Mouse (Mus musculus) 3T3-L1 (cell line): ENCODE results near the gene Arid3a.
"Not testable (repeated sequence)": the region's sequence is repeated elsewhere in the genome, so short reads cannot be mapped to it uniquely, and the experiment has no call there.

ENCODE experiments used
- DNase-seq: peaks from one replicate; pipeline ENCODE4 v3.0.0-alpha.2; 2015; ENCODE audit warnings: low read depth, low spot score

The Arid3a gene

DNA sequence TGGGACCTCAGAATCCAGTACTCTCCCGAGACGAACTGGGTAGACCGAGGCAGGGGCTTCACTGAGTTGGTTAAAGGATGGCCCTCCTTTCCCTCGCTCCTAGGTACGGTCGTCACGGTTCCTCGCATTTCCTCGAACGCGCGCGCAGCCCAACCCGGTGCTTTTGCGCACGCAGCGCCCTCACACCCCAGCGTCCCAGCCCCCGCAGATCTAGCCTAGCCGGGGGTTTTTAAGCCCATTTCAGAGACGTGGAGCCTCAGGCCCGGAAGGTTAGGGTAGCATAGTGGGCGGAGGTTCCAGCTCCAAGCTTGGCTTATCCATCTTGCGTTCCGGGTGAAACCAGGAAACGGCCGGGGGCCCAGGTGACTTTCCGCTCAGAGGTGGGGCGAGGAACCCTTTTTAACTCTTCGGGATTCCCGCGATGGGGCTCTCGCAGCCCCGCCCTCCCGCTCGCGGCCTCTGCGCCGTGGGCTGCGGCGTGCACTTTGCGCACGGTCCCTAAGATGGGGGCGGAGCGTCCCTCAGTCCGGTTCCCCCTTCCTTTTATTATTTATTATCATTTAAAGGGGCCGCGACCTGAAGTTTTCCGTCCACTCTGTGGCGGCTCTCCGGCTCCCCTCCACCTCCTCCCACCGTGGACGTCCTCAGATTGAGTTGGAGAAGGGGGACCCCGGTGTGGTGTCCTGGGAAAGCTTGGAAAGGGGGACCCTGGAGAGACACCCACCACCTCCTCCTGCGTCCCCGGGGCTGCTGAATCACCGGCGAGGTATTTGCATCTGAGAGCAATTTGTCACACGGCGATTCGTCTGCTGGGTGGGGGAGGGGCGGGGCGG is at the start of gene Arid3a:
TSS of gene Arid3a (plus strand) at position 553 of the 833 bp plus-strand sequence.
- peak; percentile 90 for DNase-seq

DNA sequence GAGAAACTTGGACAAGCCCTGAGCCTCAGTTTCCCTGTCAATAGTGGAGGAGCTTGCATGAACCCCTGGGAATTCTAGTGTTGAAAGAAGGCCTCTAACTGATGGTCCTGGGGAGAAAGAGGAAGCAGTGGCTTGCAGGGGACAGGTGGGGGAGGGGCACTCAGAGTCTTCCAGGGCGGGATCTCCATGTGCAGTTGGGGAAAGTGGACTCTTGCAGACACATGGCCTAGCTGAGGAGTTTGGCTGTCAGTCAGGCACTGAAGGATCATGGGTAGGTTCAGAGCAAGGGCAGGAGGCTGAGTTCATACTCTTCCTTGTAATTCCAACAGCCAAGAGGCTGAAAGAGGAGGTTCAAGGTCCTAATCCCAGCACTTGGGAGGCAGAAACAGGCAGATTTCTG is 49.7 kb upstream of the Arid3a start:
- no peak for DNase-seq

DNA sequence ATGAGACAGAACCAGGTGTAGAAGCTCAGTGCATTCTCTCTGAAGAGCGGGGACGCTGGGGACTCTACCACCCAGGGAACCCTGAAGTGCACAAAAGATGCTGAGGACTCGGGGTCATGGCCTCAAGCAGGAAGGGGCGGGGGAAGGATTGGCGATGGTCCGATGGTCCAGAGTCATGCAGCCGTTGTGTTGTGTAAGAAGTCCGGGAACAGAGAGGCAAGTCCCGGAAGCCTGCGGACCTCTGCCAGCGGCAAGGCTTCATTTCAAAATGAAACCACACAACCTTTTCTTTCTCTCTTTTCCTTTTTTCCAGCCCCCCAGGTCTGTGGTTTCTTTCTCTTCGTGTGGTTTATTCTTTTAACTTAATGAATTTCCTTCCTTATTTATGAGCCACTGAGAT is 49.1 kb upstream of the Arid3a start:
- DNase-seq = no peak

DNA sequence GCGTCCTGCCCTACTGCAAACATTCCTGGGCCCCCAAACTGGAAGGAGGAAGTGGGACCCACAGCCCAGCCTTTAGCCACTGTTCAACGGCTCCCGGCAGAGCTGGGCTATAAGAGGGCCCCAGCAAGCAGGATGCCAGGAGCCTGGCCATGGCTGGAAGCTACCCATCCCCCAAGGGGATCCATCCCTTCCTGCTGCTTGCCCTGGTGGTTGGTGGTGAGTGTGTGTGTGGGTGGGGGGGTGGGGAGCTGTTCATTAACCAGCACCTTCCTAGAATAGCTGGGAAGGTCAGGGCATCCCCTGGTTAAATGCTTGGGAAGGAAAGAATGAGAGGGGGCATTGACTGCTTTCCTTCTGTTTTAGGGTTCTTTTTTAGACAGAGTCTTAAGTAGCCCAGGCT is 47.3 kb upstream of the Arid3a start:
- no peak for DNase-seq

DNA sequence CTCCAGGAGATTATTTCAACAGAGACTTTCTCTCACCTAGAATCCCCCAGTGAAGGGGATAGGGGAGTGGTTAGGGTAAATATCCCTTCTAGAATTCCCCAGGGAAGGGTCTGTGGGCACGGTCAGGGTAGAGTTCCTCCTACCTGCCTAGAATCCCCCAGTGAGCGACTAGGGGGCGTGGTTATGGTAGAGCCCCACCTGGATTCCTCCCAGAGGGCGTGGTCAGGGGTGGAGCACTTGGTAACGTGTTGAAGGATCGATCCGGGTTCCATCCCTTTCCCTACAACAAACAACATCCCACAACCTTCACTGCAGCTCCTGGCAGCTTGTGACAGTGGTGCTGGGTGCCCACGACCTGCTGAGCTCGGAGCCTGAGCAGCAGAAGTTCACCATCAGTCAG is 46.1 kb upstream of the Arid3a start:
- DNase-seq = no peak

DNA sequence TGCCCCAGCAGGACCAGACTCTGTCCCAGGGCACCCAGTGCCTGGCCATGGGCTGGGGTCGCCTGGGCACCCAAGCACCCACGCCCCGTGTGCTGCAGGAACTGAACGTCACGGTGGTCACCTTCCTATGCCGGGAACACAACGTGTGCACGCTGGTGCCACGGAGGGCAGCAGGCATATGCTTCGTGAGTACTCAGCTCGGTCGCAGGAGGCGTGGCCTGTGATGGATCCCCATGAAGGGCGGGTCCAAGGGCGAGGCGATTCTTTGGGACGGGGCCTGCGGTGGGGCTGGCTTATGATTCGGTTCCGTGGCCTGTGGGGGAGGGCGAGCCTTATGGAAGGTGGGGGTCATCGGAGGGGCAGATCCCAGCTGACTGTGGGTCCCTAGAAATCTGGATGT is 44.9 kb upstream of the Arid3a start:
- no peak for DNase-seq

DNA sequence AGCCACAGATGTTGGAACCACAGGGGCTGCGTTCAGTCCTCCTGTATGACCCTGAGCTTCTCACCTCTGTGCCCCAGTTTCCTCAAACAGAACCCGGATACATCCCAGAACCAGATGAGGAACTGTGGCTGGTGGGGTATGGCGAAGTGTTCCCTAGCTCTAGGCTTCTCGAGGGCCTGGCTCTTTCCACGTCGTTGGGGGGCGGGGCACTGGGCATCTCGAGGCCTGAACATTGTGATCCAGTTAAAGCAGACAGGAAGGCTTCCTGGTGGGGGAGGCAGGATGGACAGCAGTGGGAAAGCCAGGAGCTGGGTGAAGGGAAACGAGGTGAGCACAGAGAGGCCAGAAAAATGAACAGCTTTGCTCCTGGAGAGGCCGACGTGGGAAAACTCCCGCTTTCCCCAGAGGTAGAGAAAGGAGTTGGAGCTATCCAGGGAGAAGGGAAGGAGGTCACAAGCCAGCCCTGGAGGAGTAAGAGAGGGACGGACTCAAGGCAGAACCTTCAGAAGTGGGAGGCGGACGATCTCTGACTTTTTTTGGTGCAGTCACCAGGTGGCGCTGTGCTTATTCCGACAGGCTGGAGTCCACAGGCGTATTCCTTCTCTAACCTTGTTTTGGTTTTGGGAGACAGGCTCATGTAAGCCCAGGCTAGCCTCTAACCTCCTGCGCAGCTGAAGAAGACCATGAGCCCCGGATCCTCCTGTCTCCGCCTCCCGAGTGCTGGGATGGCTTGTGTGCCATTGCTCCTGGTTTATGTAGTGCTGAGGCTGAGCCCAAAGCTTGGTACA is 43.4 kb upstream of the Arid3a start:
- DNase-seq = peak; percentile 90

DNA sequence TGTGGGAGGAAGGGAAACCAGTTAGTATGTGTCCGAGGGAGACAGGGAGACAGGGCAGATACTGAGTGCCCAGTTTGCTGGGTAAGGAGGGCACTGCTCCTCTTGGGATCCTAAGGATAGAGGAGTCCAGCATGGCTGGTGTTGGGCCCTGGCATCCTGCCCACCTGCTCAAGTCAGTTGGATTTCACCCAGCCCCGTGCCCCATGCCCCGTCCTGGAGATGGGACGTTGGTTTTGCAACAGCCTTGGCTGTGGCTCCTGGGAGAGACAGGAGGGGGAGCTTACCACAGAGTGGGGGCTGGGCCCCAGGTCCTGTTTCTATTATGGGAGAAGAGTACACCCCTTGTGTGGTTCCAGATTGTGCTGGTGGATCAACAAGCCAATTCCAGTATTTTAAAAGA is 42.4 kb upstream of the Arid3a start:
- peak; percentile 22 for DNase-seq

DNA sequence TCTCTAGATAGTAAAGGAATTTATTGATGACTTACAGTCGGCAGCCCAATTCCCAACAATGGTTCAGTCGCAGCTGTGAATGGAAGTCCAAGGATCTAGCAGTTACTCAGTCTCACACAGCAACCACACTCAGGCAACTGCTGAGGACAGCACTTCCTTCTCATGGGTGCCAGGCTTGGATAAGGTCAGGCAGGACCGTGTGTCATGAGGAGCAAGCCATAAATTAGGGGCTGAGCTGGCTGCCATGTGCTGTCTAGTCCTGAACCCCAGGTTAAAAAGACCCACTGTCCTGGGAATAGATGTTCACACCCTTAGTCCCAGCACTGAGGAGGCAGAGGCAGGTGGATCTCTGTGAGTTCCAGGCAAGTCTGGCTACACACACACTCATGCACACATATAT is 41.9 kb upstream of the Arid3a start:
- not testable (repeated sequence) for DNase-seq

DNA sequence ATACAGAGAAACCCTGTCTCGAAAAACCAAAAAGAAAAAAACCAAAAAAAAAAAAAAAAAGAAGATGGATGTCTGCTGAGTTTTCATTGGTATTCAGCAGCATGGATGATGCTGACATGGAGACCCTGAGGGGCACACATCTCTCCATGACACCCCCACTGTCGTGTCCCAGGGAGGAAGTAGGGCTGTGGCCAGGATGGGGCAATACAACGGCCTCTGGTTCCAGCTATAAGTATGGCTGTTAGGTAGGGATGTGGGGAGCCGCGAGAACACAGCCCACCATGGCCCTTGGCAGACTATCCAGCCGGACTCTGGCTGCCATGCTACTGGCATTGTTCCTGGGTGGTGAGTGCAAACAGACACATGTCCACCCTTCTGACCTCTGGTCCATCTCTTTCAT is 40.8 kb upstream of the Arid3a start, which contains the start of gene Elane:
TSS of gene Elane (plus strand) at position 194 of the 400 bp plus-strand sequence.
- DNase-seq = no peak

DNA sequence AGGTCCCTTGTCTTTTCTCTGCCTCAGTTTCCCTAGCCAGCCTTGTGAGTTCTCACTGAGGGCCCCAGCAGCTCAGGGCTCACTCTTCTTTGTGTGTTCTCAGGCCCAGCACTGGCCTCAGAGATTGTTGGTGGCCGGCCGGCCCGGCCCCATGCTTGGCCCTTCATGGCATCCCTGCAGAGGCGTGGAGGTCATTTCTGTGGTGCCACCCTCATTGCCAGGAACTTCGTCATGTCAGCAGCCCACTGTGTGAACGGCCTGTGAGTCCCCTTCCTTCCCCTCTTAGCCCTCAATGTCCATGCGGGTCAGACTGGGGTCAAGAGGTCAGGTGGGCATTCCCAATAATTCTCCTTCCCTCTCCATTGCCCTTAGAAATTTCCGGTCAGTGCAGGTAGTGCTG is 40.2 kb upstream of the Arid3a start:
- DNase-seq = no peak

DNA sequence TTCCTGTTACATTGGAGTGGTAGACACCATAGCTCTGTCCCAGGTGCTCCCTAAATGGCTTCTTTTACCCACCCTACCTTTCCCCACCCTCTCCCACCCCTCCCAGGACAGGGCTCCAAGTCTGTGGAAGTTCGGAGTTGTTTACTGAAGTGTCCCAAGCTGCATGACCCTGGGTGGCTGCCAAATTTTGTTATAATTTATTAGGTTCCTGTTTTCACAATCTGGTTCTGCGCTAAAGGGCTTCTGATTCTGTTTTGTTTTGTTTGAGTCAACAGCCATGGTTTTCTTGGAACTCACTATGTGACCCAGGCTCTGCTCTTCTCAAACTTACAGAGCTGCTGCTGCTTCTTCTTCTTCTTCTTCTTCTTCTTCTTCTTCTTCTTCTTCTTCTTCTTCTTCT is 37.5 kb upstream of the Arid3a start:
- no peak for DNase-seq

DNA sequence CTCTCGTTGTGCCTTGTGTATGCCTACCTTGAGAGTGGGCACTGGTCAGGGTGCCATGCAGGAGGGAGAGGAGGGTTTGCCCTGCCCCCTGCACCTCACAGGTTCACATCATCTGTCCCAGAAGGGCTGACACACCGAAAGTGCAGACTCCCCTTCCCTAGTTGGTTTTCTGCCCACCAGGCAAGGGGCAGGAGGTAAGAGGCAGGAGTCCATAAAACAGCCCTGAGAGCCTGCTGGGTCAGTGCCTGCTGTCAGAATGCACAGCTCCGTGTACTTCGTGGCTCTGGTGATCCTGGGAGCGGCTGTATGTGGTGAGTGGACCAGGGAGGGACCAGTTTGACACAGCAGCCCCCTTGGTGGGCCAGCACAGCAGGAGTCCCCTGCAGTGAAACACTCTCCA is 36.2 kb upstream of the Arid3a start, which contains the start of gene Cfd:
TSS of gene Cfd (plus strand) at position 184 of the 400 bp plus-strand sequence.
- no peak for DNase-seq

DNA sequence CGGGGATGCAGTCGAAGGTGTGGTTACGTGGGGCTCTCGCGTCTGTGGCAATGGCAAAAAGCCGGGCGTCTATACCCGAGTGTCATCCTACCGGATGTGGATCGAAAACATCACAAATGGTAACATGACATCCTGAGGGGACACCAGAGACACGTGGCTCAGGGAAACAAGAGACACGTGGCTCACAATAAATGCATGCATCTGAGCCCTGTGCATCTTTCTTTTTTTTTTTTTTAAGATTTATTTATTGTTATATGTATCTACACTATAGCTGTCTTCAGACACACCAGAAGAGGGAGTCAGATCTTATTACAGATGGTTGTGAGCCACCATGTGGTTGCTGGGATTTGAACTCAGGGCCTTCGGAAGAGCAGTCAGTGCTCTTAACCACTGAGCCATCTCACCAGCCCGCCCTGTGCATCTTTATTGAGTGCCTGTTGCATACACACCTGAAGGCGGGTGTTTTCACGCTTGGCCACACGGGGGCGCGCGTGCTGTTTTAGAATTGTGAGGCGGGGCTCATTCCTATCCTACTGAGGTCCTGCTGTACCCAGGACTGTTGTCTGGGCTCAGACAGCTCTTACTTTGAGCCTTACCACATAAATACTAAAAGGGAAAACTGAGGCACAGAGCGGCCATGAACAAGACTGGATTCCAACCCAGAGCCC is 34.3 kb upstream of the Arid3a start:
- peak; percentile 79 for DNase-seq

DNA sequence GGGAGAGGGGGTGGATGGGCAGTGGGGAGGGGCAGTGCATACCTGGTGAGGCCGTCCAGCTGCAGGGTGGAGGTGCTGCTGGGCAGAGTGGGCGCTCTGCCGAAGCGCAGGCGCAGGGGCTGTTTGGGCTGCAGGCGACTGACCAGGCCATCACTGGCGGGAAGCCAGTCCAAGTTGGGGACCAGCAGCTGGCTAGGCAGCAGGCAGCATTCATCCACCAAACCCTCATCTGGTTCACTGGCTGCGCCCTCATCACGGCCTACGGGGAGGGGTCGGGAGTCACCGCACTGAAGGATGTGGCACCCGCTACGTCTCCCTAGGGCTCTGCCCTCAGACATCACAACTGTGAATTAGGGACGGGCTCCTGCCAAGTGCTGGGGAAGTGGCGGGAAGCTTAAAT is 30.5 kb upstream of the Arid3a start:
- no peak for DNase-seq

DNA sequence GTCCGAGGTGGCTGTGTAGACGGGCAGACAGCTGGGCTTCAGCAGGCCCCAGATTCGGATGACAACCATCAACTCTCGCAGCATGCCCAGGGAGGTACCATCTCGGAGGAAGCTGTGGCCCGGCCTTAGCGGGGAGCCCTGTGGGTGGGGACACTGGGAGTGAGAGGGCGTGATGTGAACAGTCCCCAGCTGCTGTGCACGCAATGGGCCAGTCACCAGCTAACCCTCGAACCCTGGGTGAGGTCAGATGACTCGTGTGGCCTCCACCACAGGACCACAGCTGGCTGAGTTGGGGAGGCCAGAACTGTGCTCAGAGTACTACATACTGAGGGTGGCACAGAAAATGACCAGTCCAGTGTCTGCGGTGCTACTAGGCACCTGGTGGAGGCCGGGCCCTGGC is 30.0 kb upstream of the Arid3a start:
- DNase-seq = peak; percentile 14

DNA sequence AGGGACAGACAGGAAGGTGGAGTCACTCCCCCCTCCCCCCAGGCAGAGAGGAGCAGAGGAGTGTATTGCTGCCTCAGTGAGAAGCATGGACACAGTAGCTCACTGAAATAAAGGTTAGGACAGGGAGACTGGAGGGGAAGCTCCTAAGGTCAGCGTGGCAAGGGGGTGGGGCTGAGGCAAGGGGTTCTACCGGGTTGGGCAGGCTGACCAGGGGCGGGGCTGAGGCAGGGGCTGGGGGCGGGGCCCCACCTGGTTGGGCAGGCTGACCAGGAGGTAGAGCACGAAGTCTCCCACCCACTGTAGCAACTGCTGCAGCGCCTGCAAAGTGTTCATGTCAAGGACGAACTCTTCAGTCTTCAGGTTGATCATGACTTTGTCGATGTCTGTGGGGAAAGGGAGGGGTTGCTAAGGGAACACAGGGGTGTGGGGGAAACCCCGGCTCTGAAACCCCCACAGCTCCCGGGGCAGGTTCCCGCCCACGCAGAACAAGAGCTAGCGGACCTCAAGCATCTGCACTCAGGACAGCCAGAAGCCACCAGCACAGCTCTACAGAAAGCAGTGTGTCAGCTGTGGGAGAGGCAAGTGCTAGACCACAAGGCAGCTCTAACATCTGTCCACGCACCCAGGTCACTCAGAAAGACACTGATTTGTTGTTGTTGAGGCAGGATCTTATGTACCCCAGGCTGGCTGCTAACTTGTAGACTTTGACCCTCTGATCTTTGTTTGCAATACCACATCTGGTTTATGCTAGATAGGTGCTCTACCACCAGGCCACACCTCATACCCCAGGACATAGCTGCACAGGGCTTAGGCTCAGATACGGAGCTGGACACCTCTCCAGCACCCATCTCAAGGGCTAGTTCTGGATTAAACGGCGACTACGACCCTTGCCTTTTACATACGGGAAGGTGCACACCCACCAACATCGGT is 29.3 kb upstream of the Arid3a start:
- DNase-seq = no peak

DNA sequence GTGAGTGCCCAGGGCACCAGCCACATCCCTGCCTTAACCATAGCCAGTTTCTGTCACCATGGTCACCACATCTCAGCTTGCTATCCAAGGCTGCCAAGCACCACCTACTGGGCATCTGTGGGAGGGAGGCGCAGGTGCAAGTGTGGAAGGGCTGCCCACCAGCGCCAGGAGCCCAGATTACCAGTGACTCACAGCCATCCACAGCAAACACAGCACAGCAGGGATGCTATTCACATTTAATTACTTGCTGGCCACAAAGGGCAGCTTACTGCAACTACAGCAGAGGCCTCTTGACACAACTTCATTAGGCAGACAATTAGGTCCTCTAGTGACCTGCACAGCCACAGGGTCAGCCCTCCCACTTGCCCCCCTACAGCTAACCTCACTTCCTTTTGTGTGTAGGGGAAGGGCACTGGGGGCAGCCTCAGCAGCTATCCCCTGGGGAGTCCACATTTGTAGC is 25.9 kb upstream of the Arid3a start:
- peak; percentile 33 for DNase-seq

DNA sequence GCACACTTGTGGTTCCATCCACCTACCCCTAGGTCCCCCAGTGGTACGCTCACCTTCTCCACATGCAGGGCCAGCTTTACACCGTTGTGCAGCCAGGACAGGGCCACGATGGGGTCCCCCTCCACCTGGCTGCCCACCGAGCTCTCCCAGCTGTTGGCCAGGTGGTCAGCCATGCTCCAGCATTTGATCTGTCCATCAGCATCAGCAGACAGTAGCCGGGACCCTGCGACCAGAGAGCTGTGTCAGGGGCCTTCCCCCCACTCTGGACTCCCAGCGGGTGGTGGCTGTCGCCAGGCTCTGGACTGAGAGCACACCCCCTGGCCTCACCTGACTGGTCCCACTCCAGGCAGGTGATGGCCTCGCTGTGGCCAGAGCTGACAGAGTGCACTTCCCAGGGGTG is 20.1 kb upstream of the Arid3a start:
- no peak for DNase-seq

DNA sequence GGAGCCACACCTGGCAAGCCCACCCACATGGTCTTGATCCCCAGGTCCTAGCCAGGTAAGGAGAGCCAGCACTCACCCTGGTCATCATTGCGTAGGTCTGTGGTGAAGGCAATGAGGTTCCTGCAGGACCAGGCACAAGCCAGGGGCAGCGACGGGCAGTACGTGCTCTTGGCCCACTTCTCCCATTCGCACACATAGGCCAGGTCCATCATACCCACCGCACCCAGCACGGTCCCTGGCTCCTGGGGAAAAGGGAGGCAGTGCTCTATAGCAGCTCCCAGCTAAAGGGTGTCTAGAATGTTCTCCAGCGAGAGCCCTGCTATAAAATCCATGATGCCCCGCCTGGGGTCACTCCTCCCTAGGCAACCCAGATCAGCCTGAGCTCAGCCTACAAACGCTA is 19.4 kb upstream of the Arid3a start:
- no peak for DNase-seq
